Mouse (Mus musculus) common myeloid progenitor, adult 5-6 weeks (primary cell): Measurements from ENCODE around the gene G430095P16Rik. TPM values are rescaled to one million over a fixed set of nuclear protein-coding genes. Genes with fewer than 3 reads are reported as not detected.
A peak's percentile ranks its signal among the peaks of the same experiment; 100 is the strongest.

Experiments
- ATAC-seq: replicated peaks from 2 replicates; pipeline ENCODE4 v1.8.0; 2016; ENCODE audit warnings: low read depth, mild to moderate bottlenecking, moderate TSS enrichment, inconsistent platforms; ENCODE audit not compliant: poor library complexity, severe bottlenecking
- total RNA-seq: library from RNA; stranded (forward); fragments of 200-1000, 187-1606 nt; gene quantifications from 2 replicates; pipeline ENCODE4 v1.2.3, GENCODE M21; 2017

Gene G430095P16Rik
- total RNA-seq, 1 experiment from 2014 or later: 13.2 TPM

DNA sequence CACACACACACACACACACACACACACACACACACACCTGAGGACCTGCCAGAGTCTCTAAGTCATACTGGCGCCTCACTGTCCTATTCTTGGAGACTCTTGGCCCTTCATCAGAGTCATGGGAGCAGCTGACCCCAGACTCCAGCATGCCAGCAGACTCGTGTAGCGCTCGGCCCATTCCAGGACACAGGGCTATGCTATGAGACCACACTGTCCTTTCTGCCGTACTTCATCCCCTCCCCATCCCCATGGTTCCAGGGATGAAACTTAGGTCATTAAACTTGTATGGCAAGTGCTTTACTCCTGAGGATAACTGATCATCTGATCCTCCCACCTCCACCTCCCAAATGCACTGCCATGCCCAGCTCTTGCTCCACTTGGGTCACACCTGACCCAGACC, 4.3 kb upstream of the G430095P16Rik start:
- no peak for ATAC-seq

DNA sequence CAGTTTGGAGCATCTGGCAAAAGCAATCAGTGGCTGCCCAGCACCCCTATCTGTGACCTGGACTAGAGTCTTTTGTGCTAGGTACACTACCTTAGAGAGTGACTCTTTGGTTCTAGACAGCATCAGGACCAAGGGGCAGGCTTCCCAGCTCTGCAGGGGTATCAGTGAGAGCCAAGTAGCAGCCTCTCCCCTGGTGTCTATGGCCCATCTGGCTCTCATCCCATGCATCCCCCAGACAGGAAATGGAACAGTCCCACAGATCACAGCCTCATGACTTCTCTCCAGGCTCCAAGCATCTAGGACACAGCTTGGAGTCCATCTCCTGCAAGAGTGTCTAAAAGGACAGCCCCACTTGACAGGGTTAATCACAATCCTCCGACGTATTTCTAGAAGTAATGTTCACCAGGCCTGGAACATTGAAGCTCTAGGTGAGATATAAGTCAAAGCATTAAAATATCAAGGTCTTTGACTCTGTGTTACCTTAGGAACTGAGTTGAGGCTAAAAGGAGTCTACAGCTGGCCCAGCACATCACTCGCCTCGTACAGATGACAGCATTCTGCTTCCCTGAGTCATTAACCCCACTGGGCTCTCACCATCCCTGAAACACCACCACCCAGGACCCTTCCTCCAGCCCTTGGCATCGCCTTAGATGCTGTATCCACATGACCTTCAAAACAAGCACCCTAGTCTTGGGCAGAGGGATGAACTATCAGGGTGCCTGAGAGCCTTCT, 3.7 kb upstream of the G430095P16Rik start:
- no peak for ATAC-seq

DNA sequence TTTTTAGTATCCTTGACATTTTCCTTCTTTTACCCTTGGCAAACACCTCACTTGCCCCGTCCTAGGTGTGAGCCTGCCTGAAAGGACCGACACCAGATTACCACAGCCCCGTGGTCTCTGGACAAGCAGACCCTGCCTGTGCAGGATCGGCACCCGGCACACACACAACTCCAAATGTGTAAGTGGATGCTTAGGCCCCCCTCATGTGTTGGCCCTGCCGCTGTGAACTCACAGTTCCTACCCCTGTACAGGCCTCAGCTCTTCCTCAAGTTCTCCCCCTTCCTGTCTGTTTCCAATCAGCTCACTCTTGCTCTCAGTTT, 317 bp upstream of the G430095P16Rik start:
- ATAC-seq: no peak

DNA sequence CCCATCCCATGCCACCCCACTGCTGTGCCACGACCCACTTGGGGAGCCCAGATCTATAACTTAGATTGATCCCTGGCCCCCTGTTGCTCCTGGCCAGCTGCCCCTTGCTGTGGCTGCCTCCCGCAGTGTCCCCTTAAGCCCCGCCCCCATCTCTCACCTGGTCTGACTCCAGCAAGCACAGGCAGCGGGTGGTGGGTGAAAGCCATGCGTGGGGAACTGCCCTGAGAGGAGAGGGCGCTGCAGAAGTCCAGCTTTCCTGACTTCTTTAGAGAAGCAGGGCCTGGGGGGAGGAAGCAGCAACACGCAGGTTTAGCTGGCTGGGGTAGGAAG, 729 bp downstream of the G430095P16Rik start:
- no peak for ATAC-seq

DNA sequence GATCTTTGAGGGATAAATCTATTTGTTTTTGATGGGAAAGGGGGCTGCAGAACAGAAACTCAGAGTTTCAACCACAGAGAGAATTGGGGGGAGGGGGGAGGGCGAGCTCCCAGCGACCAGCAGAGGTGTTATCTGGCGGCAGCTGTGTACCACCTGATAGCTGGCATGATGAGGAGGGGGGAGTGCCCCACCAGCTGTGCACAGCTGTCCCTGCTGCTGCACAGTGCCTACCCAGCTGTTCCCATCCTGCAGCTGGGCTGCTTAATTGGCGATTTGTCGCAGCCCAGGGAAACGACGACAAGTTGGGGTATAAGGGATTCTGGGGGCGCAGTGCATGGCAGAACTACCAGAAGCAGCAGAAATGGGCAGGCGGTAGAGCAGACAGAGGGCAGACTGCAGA, 1.9 kb downstream of the G430095P16Rik start:
- no peak for ATAC-seq

GRCm38 (mm10) chr8:84725246-84725940, 2.6 kb downstream of the G430095P16Rik start:
- no peak for ATAC-seq

GRCm38 (mm10) chr8:84725941-84726259, 3.1 kb downstream of the G430095P16Rik start:
- peak; percentile 22; the same call in 1 of the 2 replicates for ATAC-seq

DNA sequence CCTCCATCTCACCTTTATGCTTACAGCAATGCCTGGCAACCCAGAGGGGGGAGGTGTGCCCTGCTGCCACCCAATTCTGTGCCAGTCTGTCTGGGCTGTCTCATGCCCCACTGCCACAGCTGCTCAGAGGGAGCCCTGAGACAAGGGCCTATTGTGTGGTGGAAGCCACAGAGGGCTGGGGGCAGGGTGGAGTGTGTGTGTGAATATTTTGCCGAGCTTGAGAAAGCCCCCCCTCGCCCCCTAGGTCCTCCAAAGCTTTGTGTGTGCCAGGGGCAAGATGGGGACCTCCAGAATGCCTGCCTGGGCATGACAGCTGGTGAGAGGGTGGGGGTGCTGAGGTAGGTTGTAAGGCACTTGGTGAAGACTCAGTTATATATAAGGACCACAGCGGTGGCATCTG, 5.7 kb downstream of the G430095P16Rik start:
- no peak for ATAC-seq

- no peak for ATAC-seq
Measured at GRCm38 (mm10) chr8:84729921-84730362, 7.1 kb downstream of the G430095P16Rik start.

GRCm38 (mm10) chr8:84730541-84731370, 7.9 kb downstream of the G430095P16Rik start:
- ATAC-seq: peak; percentile 75

DNA sequence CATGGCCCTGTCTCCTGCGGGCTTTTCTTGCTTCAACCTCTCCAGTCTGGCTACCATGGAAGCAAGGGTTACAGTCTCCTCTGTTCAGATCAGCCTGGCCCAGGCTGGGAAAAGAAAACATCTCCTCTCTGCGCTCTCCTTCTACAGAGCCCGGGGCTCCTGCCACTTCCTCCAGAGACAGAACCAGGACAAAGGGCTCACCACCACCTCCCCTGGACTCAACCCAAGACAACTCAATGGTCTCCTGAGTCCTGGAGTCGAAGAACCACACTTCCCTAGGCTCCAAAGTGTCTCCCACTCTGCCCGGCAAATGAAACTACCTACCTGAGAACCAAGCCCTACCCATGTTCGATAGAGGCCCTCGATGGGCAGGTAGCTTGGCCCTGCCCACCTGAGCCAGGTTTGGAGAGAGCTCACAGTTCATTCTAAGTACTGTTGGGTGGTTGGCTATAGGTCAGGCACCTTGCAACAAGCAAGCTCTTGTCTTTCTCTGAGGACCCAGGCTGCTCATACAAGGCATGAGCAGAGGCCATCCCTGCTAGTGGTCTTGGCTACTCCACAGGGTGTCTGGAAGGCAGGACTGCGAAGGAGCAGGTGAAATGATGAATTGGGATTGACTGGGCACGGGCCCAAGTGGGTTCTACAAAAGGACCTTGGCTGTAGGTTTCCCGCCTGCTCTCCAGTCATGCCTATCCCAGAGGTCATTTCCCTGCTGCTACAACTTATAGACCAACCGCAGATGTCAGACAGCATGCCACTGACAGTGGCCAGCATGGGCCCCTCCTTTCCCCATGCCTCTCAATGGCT, 8.8 kb downstream of the G430095P16Rik start:
- no peak for ATAC-seq

DNA sequence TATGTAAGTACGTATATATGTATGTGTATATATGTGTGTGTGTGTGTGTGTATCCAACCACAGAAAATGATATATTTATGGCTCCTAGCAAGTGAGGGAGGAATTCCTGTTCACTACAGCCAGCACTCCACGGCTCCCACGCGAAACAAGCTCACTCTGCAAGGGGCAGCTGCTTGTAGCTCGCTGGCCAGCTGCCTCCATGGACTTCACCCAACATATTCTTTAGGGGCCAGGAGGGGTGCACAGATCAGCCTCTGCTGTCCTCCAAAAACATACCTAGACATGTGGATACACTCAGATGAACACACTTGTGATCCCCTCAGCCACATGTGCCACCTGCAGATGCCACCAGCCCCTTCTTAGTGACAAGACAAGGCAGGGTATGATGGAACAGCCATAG, 9.7 kb downstream of the G430095P16Rik start:
- no peak for ATAC-seq

DNA sequence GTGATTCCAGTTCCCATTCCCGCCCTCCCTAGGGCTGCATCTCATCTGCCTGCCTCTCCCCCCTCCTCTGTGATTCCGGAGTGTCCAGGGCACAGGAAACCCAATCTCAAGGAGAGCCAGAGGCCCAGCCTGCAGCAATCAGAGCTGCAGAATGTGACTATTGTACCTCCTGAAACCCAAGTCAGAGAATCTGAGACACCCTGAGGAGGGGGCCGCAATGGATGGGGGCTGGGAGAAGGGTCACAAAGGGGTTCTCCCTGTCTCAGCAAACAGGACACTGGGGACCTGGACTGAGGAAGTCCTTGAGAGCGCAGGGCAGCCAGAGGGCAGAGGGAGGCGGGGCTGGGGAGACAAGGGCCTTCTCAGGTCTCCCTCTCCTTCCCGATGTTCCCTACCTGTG, 10.2 kb downstream of the G430095P16Rik start:
- no peak for ATAC-seq

- ATAC-seq: no peak
Measured at GRCm38 (mm10) chr8:84733959-84734358, 11.2 kb downstream of the G430095P16Rik start.

DNA sequence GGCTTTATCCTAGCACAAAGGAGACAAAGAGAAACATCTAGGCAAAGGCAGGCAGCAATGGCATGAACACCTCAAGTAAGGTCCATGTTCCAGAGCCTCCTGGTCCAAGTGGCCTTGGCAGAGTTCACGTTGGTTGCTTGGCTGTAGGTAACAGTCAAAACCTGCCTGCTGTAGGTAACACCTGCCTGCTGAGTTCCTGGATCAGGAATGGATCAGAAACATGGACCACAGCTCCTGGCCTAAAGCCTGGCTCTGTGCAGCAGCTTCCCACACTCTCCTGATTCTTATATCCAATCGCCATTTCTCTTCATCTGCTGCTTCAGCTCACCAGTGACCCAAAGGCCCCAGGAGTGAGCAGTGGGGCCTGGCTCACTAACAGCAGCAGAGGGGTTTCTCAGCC, 11.9 kb downstream of the G430095P16Rik start:
- no peak for ATAC-seq

DNA sequence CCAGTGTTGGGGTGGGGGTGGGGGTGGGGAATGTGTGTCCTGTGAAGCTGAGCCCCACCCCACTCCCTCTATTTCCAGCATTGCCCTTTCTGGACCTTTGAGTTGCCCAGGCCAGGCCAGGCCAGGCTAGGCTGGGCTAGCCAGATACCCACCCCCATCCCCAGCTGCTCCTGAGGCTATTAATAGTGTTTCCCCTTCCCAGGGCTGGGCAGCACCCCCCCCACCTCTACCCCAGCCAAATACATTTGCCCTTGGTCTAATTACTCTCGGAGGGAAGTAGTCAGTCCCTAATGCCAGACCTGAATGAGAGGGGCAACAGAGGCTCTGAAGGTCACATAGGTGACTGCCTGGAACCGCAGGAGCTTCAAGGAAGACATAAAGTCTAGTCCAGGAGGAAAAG, 12.8 kb downstream of the G430095P16Rik start:
- no peak for ATAC-seq

DNA sequence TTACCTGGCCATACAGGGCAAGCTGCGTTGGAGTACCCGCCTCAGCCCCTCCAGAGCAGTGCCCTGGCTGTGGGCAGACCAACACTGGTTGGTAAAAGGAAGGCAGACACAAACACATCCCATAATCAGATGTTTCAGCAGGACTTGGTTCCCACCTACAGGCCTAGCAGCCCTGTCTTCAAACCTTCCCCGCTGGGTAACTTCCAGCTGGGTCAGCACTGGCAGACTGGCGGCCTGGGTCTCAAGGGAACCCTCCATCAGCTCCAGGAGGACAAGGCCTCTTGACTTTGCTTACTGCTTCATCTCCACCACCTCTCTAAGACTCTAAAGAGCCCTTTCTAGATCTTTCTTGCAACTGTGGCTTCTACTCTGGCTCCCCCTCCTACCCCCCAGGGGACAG, 13.7 kb downstream of the G430095P16Rik start:
- no peak for ATAC-seq

GRCm38 (mm10) chr8:84737608-84738007, 14.8 kb downstream of the G430095P16Rik start:
- peak; percentile 92 for ATAC-seq

DNA sequence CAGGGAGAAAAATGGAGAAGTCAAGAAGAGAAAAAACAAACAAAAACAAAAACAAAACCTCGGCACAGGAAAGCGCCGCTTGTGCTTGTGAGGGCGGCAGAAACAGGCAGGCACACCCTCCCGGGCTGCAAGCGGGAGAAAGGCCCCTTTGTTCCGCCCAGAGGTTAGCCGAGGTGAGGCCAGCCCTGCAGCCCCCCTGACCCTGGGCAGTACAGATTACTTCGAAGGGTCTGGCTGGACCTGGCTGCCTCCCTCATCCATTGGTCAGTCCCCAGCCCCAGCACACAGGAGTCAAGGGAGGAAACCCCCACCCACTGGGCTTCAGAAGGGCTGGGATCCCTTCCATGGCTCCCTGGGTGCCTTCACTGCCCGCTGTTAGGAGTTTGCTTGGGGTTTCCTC, 15.5 kb downstream of the G430095P16Rik start:
- no peak for ATAC-seq

- ATAC-seq: no peak
Measured at GRCm38 (mm10) chr8:84738715-84739400, 16.1 kb downstream of the G430095P16Rik start.
